Mouse (Mus musculus) thymus, adult 18-20 months (tissue): ENCODE measurements around the gene Asna1.
A peak's percentile ranks its signal among the peaks of the same experiment; 100 is the strongest.

Experiments
- DNase-seq, 2 experiments: peaks; one replicate each; pipeline ENCODE4 v3.0.0; 2022; ENCODE audit warnings: mixed read lengths in 2 of 2

Gene Asna1

DNA sequence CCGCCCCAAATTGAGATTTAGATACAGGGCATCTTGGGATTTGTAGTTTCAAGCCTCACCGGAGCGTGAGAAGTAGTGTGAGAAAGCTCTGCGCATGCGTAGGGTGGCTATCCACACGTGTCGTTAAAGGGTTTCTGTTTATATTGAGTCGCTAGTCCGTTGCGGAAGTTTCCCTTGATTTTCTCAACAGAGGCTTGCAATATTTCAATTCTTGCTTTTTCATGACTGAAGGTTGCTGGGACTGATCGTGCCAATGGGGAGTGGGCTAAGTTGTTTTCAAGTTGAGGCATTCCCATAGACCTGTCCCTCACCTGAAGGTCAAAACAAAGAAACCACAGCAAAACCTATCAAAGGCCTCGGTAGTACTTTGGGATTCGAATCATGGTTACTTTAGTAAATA, 9.7 kb upstream of the Asna1 start:
- peak; percentile 64 to 77 for DNase-seq

GRCm38 (mm10) chr8:85033867-85034266, 8.8 kb upstream of the Asna1 start:
- DNase-seq: no peak

GRCm38 (mm10) chr8:85032622-85033311, 7.7 kb upstream of the Asna1 start:
- no peak for DNase-seq

- no peak for DNase-seq
These were observed 4.2 kb upstream of the Asna1 start for GRCm38 (mm10) chr8:85029271-85029670.

DNA sequence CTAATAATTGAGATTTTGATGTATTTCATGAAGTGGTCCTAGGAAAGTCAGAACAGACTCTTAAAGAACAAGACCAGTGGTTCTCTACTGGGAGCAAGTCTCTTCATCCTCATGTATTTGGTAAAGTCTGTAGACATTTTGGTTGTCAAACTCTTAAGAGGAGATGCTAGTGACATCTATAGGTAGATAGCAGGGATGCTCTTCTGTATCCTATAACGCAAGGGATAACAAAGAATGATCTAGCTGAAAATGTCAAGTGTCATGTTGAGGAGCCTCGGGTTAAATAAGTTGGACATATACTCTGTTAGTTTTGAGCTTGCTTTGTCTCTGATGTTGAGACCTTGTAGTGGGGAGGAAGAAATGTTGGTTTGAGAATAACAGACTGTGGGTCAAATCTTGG, 2.8 kb upstream of the Asna1 start:
- DNase-seq: no peak

DNA sequence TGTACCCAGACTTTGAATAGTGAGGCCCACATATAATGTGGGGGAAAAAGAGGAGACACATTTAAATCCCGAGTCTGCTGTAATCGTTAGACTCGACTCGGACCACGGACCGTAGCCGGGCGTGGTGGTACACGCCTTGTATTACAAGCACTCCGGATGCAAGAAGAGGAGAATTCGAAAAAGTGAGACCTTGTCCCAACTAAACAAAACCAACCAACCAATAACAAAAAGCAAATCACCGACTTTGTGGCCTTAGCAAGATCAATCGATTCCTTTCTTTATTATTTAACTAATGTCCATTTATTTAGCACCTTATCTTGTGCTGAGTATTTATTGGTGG, 2.4 kb upstream of the Asna1 start:
- no peak for DNase-seq

GRCm38 (mm10) chr8:85026670-85027515, 1.8 kb upstream of the Asna1 start, which contains the start of gene Trir:
Gene Trir (plus strand): TSS chr8:85026823.
- DNase-seq: peak; percentile 91 to 94

GRCm38 (mm10) chr8:85023846-85024245, 1.2 kb downstream of the Asna1 start:
- DNase-seq: no peak

DNA sequence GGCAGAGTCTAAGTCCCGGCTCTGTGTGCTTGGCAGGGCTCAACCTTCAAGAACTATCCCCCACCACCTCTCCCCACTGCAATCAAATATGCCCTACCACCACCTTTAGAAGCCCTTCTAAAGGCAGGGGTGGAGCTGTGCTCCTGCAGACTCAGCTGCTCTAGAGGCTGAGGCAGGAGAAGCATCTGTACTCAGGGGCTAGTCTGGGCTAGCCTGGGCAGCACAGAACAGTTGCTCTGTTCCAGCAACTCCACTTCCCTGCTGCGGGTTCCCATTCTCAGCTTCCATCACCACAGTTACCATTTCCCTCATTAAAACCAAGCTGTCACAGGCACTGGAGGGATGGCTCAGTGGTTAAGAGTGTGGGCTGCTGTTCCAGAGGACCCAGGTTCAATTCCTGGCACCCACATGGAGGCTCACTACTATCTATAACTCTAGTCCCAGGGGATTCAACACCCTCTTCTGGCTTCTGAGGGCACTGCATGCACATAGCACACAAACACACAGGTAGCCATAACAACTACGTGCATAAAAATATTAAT, 3.5 kb downstream of the Asna1 start:
- DNase-seq: no peak

GRCm38 (mm10) chr8:85017209-85017608, 7.9 kb downstream of the Asna1 start:
- no peak for DNase-seq

DNA sequence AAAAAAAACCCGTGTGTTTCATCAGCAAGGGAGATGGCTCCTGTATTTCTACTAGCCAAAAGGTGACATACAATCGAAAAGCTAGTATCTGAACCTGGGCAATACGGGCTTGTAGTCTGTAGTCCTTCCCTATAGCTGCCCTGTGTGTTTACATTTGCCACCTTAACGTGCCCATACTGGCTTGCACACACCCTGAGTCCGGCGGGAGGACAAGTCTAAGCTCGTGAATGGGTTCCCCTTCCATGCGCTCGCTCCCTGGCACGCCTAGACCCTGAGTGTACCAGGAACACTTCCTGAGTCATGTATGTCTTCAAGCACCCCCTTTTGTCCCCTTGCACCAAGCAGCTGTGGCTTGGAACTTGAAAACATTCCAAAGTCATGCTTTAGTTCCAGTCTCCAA, 8.4 kb downstream of the Asna1 start:
- no peak for DNase-seq

DNA sequence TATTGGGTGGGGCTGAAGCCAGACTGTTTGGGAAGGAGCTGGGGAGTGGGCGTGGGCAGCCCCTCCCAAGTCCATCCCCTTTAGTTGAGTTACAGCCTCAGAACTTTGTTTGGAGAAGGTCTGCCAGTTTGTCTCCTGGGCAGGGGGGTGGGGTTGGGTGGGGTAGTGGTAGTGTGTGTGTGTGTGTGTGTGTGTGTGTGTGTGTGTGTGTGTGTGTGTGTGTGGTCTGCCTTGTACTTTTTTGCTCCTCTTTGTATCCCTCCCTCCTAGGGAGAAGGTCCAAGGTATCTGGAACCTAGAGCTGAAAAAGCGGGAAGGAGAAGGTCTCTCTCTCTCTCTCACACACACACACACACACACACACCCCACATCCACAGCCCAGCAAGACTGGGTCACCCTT, 10.7 kb downstream of the Asna1 start, which contains the start of gene Best2:
Best2 (minus strand) TSS at position 101 of the 400 bp plus-strand sequence.
- no peak for DNase-seq

GRCm38 (mm10) chr8:85013230-85013840, 11.7 kb downstream of the Asna1 start:
- DNase-seq: peak; percentile 65 to 76

DNA sequence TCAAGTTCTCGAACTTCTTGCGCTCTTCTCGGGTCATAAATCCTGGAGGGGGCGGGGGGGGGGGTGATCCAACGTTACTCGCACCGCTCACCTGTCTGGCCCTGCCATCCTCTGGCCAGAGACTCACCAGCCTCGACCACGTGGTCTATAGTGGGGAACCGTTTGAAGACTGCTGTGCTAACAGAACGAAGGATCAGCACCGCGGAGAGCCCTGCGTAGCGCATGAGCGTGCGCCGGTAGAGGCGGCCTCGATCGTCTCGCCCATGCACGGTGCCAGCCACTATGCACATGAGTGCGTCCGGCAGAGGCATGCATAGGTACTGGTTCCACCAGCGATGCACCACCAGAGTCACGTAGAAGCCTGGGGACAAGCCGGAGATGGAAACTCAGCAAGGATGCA, 13.8 kb downstream of the Asna1 start:
- DNase-seq: no peak

DNA sequence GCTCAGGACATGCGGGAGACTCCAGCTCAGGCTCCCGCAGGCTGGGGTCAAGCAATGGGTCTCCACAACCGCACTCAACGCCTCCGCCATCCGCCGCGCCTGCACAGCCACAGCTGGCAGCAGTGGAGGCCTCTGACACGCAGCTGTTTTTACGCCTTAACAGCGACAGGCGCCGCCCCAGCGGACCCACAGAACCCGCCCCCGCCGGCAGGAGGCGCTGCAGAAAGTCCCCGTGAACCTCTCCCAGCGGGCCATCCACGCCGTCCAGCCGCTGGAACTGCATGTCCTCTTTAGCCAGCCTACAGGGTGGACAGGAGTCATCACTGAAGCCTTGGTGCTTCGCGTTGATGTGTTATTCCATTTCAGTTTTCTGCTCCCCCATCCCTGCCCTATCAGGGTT, 17.4 kb downstream of the Asna1 start:
- DNase-seq: no peak

GRCm38 (mm10) chr8:84997649-84998295, 27.3 kb downstream of the Asna1 start:
- DNase-seq: peak; percentile 84 to 86

DNA sequence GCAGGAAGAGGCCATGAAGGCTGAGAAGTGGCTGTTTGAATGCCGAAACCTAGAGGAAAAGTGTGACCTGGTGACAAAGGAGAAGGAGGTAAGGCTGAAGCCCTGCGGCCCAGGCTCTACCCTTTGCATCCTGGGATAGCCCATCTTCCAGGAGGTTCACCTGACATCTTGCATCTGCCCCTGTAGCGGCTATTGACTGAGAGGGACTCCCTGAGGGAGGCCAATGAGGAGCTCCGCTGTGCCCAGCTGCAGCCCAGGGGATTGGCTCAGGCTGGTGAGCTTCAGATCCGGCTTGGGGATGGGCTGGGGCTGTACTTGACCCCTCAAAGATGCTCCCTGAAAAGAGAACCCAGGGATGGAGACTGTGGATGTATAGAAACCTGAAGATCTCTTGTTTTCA, 28.1 kb downstream of the Asna1 start:
- no peak for DNase-seq

GRCm38 (mm10) chr8:84995680-84996079, 29.4 kb downstream of the Asna1 start:
- DNase-seq: no peak

DNA sequence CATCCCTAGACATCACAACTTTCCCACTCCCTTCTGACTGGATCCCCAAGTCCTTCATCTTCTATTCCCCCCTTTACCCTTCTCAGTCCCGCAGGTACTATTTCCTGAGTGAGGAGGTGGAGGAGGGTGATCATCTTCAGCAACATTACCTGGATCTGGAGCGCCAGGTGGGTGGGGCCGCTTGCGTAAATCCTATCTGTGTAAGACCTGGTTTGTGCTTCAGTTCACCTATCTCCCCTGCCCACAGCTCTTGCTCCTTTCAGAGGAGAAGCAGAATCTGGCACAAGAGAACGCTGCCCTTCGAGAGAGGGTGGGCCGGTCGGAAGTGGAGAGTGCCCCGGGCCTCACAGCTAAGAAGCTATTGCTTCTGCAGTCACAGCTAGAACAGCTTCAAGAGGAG, 30.7 kb downstream of the Asna1 start:
- DNase-seq: no peak

GRCm38 (mm10) chr8:84990836-84991235, 34.2 kb downstream of the Asna1 start:
- DNase-seq: peak in 1 of 2 experiments; percentile 69

DNA sequence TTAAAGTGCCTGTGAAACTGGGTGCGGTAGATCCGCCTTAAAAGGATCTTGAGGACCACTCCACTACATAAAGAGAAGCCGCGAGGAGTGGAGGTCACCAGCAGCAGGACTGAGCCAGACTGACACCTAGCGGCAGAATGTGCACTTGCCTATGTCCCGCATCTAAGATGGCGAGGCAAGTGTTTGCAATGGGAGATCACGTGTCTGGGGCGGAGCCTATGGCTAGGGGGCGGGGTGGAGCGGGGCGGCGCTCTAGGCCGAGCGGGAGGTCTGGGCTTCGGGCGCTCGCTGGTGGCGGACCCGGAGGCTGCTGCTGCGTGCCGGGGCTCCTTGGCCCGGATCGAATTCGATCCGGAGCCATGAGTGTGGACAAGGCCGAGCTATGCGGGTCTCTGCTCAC, 34.7 kb downstream of the Asna1 start, which contains the start of gene Hook2:
Hook2 (plus strand) TSS at position 255 of the 400 bp plus-strand sequence.
- DNase-seq: peak; percentile 92 to 96

DNA sequence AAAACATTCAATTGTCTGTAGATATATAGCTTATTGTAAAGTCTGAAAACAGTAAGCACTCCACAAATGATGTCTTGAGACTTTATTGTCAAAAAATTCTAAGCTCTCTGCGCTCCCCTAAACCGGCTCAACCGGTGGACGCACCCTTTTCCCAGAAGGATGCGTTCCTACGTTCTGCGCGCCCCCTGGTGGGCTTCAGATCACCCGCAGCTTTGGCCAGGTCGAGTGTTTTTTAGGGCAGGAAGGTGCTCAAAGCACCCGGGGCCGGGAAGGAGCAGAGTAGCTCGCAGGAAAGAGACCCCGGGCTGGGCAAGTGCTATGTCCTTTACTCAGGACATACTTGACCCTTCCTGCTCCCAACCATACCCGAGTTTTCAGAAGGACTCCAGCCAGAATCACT, 35.3 kb downstream of the Asna1 start:
- peak; percentile 76 to 88 for DNase-seq

GRCm38 (mm10) chr8:84989311-84989731, 35.8 kb downstream of the Asna1 start:
- DNase-seq: peak in 1 of 2 experiments; percentile 30
